Mouse (Mus musculus) fat pad, adult 2 months (tissue): ENCODE results near the gene Mosmo.
"Not testable (repeated sequence)": the region's sequence is repeated elsewhere in the genome, so short reads cannot be mapped to it uniquely, and the experiment has no call there.

Source experiments
- DNase-seq: peaks from one replicate; pipeline ENCODE4 v3.0.0-alpha.2; 2011; ENCODE audit warnings: low read depth, low spot score; ENCODE audit errors: extremely low read depth

The Mosmo gene

DNA sequence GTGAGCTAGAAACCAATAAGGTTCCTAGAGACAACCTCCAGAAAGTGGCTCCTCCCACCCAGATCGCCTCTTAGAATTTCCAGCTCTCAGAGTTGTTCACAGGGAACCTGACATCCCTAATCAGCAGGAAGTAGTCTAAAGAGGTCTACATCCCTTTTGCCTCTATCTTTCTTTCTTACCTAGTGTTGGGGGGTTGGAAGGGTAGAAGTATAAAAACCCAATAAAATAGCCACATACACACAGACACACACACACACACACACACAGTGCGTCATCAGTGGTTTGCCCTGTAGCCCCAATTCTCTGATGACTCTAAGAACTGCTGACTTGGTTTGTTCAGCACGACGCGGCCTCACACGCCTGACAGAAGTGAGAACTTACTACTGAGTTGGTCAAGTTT, 22.2 kb downstream of the Mosmo start:
- no peak for DNase-seq

DNA sequence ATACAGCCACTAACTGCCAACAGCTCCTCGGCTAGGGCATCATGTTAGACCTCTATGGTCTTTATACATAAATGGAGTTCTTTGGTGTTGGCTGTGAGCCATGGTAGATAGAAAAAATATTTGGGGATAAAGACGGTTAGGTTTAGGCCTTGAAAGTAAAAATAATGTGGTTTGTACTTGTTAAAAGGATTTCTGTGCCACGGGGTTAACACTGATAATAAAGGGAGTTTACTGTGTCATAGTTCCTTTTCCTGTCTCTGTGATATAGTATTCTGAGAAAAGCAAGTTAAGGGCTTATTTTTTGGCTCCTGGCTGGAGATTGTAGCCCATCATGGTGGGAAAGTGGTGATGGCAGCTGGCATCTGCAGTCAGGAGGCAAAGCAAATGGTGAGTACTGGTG, 26.5 kb downstream of the Mosmo start:
- DNase-seq: no peak

DNA sequence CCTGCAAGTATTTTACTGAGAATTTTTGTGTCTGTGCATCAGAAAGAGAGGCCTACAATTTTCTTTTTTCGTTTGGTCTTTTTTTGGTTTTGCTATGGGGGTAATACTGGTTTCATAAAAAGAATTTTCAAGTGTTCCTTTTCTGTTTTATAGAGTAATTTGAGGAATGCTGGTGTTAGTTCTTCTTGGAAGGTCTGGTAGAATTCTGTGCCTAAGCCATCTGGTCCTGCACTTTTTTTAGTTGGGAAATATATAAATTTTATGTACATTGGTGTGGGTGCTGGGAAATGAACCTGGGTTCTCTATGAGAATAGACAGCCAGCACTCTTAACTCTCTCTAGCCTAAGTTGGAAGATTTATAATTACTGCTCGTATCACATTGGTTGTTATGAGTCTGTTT, 34.7 kb downstream of the Mosmo start:
- no peak for DNase-seq

DNA sequence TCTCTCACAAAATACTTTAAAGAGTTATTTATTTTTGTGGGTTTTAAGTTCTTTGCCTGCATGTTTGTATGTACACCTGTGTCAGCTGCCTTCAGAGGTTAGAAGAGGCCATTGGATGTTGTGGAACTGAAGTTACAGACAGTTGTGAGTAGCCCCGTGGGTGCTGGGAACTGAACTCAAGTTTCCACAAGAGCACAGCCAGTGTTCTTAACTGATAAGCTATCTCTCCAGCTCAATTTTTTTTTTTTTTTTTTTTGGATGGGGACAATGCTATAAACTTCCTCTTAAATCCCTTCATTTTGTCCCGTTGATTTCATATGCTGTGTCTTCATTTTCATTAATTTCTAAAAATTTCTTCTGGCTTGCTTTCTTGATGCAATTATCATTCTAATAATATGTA, 35.8 kb downstream of the Mosmo start:
- DNase-seq: no peak

DNA sequence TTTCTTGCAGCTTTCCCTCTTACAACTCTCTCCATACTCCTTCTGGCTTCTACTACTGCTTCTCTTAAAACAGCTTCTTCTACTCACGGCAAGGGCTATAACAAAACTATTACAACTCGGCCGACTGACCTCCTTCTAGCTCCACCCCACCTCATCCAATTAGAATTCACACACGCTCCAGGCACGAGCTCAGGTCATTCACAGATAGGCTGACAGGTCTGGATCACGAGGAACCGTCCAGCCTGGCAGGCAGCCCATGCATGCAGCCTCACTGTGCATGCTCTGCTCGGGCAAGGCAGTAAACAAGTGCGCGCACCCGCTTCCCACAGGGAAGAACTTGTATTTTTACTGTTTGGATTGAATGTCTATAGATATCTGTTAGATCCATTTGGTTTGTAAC, 36.5 kb downstream of the Mosmo start:
- DNase-seq: not testable (repeated sequence)

DNA sequence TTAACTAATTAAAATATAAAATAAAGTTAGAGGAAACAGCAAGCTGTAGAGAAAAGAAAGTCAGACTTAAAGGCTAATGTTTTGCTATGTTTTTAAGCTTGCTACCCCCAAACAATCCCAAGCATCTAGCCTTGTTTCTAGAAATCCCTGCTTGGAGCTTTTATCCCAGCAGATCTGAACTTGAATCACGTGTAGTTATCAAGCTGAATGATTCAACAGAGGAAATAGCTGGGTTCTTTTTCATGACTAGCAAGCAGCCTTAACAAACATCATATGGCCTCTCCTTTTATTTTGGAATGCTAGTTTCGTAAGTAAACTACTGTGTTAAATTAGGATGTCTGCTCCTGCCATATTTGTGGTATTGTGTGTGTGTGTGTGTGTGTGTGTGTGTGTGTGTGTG, 39.8 kb downstream of the Mosmo start:
- DNase-seq: no peak

DNA sequence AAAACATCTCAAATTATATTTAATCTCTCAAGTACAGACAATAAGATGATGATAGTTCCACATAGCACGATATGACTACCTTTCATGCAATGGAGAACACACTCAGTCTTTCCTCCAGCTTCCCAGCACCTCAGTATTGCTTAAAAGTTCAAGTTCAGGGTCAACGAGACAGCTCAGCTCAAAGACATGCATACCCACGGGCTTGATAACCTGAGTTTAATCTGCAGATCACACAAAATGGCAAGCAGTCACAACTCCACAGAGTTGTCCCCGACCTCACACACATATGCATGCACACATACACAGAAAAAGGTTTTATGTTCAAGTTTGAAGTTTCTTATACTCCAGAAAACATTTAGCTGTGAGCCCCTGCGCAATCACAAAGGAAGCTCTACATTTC, 43.6 kb downstream of the Mosmo start:
- no peak for DNase-seq

DNA sequence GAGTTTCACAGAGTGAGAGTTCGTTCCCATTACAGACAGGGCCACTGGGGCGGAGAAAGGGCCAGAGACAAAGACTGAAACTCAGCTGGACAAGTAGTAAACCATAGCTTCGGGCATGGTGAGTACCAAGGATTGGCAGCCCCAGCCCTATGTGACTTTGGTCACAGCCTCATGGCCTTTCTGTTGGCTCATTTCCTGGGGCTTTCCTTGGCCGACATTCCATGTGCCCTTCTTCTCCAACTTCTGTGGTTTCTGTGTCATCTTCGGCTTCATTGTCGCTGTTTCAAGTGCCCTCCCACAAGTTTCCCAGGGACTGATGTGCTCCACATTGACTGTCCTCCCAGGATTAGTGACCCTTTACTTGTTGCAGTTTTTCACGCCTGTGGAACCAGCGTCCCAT, 44.0 kb downstream of the Mosmo start:
- DNase-seq: no peak

DNA sequence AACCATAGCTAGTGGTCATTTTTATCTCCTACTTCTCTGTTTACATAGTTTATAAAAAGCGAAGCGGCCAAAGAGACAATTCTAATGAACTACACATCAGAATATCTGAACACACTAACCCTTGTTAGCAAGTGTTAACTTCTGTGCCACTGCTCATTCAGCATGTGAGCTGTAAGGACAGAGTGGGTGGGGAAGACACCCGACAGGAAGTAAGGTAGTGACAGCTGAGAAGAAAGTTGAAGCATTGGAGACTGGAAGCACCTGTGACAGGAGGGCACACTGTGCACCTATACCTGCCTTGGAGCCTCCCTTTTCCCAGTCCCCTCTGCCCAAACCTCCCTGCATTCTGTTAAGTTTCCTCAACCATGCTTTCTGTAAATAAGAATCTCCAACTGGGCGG, 44.6 kb downstream of the Mosmo start:
- DNase-seq: no peak

DNA sequence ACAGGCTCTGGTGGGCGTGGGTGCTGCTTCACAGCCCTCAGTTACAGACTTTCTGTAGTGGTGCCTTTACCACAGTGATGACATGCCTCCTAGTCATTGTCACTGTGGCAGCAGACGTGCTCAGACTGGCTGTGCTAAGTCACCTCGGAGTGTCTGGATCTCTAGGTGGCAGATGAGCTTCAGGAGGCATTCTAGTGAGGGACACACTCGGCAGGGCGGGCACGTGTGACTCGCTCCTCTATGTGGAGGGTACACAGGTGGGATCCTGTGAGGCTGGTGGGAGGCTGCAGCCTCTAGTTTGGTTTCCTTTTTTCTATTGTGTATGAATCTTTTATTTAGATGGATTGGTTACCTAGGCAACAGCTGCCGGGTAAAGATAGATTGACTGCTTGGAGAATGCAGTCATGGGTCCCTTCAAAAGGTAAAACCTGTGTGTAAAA, 45.4 kb downstream of the Mosmo start:
- no peak for DNase-seq

DNA sequence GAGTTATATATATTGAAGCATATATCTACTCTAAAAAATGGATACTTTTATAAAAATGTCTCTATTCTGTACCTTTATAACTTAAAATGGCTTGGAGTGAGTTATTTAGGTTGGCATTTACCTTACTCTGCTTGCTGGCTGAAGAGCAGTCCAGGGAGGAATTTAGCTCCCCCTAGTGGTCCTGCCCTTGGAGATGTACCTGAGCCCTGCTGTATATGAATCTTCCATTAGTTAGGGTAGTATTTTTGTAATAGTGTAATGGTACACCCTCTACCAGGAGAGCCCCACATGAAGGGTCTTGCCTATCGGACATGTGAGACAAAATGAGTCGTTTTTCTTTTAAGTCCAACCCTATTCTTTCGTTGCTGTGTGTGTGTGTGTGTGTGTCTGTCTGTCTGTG, 50.2 kb downstream of the Mosmo start:
- no peak for DNase-seq

DNA sequence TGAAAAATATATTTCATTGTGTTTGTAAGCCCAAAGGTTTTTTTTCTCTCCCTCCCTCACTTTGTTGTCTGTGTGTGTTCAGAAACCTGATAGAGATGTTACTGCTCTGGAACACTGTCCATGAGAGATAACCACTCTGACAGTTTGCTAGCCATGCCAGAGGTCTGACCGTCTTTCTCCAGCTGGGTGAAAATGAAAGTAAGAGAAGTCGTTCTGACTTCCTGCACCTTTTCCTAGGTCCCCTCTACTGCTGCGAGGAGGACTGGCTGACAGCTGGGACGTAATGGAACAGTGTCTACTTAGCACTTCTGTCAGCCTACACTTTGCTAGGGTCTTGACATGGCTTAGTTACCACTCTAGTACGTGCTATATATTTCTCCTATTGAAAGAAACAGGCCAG, 52.2 kb downstream of the Mosmo start:
- no peak for DNase-seq

DNA sequence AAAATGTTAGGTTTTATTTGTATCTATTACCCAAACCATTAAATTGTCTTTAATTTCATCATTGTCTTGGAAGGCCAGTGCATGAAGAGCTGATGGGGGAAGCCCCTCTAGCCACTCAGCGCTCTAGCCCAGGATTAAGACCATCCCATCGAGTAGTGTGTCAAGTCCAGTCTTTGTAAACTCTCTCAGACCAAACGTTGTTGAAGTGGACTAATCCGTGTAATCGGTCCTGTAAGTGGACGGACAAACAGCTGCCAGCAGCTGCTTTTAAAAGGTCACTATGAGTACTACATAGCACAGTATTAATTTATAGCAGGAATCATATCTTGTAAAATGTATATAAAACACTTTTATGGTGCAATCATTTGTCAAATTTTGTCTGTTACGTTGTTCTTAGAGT, 55.5 kb downstream of the Mosmo start:
- DNase-seq: no peak

DNA sequence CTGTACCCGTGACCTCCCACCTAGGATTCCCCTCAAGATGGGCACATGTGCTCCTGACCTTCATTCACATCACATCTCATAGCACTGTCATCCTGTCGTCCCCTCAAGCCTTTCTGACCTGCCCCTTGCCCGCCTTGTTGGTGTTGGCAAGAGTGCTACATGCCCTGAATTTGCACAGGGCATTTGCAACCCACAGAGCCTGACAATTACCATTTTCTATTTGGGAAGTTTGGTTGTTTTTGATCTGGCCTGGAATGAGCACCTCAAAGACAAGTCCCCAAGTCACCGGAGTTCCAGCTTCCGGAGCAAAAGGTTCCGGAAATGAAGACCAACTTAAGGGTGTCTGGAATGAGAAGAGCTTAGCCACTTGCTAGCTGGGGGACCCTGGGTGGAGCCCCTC, 61.6 kb downstream of the Mosmo start, which contains the start of gene Vwa3a:
TSS of gene Vwa3a (plus strand) at position 301 of the 400 bp plus-strand sequence.
- no peak for DNase-seq

DNA sequence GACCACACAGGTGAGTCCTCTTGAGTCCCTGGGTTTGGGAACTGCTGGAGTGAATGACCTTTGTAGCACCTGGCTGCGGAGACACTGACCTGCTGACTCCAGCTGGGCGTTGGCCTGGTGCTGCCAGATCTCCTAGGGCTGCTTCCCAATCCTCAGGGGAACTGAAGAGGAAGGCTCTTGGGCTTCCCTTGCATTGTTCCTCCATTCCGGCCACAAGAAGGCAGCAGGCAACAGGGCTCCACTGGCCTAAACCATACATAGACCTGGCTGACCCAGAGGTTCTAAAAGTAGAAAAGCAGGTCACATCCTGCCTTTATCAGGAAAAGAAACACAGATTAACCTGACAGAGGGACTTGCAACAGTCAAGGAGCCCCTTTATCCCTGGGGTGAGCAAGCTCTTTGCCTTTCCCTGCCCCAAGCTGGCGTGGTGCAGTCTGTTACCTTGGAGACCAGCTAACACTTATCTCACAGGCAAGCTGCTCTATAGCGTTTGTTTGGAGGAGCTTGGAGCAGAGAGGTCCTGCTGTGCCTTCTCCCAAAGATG, 62.2 kb downstream of the Mosmo start:
- no peak for DNase-seq

DNA sequence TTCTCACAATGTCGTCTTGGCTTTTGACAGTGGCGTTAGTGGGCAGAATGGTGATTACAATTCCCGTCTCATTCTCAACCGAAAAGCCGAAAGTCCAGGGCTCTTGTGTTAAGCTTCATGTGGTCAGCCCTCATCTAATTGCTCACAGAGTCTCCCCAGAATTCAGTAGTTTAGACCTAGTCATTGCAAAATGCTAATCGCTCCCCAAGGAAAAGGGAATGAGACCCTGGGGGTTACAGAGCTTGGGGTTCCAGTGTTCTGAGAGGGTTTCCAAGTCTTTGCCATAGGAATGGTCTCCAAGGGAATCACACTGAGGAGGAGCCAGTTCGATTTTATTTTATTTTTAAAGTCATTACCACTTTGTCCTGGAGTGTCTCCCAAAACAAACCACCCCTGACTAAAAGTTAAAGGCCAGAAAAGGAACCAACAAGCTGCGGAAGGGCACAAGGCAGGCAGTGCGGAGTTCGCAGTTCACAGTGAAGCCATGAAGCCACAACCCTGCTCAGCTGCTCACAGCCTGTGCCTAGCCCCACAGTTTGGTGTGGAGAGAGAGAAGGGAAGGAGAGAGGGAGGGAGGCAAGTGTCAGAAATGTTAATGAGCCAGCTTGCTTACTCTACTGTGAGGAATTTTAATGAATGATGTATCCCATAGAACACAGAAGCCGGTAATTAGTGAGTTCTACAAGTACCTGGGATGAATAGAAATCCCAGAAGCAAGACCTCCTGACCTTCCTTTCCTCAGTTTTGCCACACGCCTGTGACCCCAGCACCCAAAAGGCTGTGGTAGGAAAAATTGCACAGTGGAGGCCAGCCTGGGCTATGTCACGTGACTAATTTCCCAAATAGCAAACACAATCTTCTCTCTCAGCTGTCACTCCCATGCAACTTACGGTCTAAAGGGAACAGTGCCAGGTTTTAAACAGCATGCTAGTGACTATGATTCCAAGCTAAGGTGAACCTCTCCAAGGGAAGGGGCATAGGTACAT, 66.2 kb downstream of the Mosmo start:
- DNase-seq: no peak

DNA sequence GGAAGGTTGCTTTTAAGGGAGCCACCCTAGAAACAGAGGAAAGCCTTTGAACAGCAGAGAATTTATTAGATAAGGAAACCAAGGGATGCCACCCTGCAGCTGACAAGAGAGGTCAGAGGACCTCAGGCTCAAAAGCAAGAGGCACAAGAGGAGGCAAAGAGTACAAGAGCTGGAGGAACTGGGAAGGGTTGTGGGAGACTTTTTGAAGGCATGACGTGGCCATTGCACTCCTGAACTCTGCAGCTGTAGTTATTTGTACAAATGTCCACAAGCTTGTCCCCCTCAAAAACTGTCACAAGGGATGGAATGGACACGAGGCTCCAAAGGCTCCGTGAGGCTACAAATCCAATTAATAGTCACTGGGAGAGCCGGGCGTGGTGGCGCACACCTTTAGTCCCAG, 67.2 kb downstream of the Mosmo start:
- no peak for DNase-seq

DNA sequence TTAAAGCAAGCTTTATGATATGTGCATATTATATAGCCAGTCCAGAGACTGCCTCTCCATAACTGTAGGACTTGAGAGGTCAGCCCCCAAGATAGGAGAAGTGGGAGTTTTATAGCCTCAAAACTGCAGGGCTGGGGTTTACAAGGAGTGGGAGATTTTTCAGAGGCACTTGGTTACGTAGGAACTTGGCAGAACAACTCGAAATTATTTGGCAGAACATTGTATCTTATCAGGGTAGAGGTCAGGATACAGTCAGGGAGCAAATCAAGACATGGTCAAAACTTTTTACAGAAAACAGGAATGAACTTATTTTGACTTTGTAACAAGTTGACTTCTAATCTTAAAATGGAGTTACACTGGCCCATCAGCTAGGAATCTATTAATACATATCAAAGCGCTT, 68.6 kb downstream of the Mosmo start:
- no peak for DNase-seq

DNA sequence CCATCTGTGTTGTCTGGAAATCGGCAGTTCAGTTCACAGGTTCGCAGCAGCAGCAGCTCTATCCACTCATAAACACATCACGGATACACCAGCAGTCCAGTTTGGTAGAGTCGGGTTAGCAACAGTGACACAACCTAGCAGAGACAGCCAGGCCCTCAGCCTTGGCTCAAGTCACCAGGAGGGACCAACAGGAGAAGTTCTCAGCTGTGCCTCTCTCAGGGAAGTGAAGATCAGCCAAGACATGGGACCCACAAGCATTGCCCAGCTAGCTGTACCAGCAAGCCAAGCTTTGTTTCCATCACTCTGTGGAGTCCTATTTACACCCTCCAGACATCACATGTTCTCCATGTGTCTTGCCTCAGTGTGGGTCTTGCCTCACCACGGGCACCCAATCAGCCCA, 69.4 kb downstream of the Mosmo start:
- DNase-seq: no peak

DNA sequence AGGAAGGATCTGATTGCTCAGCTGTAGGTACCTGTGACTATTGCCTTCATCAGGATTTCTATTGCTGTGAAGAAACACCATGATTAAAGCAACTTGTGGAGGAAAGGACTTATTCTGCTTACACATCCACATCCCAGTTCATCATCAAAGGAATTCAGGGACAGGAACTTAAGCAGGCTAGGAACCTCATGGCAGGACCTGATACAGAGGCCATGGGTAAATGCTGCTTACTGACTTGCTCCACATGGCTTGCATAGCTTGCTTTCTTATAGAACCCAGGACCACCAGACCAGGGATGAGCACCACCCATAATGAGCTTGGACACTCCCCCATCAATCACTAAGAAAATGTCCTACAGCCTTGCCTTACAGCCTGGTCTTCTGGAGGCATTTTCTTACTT, 71.1 kb downstream of the Mosmo start:
- no peak for DNase-seq

DNA sequence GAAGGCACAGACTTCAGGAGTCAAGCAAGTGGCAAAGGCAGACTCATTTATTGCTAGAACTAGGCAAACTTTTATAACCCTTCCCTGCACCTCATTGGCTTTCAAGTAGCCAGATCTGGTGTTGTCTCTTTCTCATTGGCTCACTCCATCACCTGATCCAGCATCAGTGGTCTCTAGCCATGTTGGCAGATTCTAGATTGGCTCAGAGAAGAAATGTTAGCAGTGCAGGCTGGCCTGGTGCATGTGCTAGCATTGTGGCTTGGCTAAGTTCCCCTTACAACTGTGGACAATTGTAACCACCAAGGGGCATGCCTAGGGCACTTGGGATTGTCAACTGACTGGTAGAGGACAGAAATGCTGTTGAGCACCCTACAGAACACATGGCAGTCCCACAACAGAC, 73.9 kb downstream of the Mosmo start:
- DNase-seq: no peak

DNA sequence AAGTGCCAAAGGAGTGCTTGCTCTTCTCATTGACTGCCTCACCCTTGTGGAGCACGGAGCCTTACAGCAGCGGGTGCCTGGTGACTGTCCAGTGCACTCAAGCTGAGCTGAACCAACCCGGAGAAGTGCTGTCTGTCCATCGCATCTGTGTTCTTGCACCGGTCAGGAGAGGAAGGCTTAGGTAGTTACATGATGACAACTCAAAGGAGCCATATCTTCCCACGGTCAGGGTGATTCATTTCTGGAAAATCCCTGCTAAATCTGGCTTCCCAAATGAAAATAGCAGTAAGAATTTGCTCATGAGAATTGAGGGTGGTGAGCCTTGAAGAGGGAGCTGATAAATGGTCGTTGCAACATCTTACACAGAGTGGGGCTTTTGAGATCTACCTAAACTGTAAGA, 74.5 kb downstream of the Mosmo start:
- DNase-seq: no peak

DNA sequence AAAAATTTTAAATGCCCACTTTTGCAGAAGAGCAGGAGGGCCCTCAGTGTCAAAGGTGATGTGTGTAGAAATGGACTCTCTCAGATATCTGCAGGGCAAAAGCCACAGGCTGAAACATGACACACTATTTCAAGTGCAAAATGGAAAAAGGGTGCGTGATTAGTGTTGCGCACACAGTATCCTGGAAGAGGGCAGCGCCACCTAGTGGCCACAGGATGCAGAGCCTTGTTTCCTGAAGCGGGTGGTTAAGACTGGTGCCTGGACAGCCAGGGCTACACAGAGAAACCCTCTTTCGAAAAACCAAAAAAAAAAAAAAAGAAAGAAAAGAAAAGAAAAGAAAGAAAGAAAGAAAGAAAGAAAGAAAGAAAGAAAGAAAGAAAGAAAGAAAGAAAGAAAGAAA, 77.3 kb downstream of the Mosmo start:
- DNase-seq: no peak
